Mouse (Mus musculus) retina, postnatal 1 day (tissue): ENCODE data around the gene Rps27a.
A peak's percentile ranks its signal among the peaks of the same experiment; 100 is the strongest.
"Not testable (repeated sequence)": the region's sequence is repeated elsewhere in the genome, so short reads cannot be mapped to it uniquely, and the experiment has no call there.

Experiments
- DNase-seq: peaks from one replicate; pipeline ENCODE4 v3.0.0-alpha.2; 2012

The Rps27a gene

DNA sequence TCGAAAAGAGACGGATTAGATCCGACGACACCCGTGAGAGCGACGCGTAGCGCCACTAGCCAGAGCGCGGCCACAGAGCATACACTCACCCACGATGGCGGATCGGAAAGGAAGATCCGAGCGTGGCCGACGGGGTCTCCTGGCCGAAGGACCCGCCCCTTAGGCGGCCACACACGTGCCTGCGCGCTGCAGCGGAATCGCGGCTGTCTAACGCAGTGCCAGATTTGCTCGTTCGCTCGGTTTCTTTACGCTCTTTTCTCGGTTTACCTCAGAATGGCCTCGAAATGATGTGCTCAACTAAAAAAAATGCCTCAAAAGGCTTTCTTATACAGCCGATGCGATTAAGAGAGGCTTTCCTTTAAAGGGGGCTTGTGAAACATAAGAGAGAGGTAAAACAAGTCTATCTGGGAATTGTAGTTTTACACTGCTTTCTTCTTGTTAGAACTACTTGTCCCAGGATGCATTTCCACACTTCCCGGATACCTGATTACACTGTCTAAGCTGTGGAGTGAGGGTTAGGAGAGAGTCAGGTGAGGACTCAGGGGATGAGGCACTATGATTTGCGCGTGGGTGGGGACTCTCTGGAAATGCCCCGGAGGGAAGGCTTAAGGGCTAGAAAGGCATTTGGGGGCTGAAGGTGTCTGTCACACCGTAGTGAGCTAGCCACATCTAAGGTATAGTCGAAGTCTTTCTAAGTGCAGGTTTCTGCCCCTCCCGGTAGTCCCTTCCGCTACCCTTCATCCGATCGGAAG, at the start of gene Rps27a, which contains the start of gene Clhc1:
Gene Rps27a, minus strand, starts transcription at position 358 of the 752 bp plus-strand sequence.
Gene Clhc1, plus strand, starts transcription at position 199 of the 752 bp plus-strand sequence.
- DNase-seq, result peak; percentile 95

DNA sequence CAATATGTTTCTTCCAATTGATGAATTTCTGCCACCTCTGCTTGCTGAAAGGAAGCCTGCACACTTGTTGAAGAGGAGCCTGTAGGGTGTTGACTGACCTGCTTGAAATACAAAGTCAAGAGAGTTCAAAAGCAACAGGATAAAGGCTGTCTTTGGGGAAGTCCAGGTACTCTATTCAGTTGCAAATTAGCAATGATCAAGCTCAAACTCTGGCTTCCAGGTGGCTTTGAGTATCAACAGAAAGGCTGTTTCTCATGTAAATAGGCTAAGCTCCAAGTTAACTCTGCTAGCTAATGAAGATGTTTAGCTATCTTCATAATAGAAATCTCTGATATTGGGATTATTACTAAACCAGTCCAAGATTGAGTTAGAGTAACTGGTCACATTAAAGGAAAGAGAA, 49.2 kb upstream of the Rps27a start:
- no peak for DNase-seq

DNA sequence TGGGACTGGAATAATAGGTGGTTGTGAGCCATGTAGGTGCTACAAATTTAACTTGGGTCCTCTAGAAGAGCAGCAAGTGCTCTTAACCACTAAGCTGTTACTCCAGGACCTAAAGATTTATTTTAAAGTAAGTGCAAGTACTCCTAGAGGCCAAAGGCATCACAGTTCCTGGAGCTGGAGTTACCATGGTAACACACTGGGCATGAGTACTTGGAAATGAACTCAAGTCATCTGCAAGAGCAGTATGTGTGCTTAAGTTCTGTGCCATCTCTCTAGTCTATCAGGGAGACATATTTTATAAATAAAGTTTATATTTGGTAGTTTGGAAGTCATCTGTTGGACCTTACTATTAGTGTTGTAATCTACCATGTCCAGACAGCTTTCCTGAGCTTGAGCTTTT, 47.3 kb upstream of the Rps27a start:
- no peak for DNase-seq

DNA sequence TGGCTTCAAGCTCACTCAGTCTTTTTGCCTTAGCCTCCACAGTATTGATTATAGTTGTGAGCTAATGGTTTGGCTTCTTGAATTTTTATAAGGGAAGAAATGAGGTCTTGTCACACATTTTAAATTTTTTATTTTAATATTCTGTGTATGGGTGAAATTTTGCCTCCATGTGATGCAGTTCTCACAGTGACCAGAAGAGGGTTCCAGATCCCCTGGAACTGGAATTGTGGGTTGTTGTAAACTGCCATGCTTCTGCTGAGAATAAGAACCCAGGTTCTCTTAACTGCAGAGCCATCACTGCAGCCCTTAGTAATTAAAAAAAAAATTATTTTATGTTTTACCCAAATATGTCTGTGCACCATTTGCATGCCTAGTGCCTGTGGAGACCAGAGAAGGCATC, 31.7 kb upstream of the Rps27a start:
- DNase-seq, result peak; percentile 17

DNA sequence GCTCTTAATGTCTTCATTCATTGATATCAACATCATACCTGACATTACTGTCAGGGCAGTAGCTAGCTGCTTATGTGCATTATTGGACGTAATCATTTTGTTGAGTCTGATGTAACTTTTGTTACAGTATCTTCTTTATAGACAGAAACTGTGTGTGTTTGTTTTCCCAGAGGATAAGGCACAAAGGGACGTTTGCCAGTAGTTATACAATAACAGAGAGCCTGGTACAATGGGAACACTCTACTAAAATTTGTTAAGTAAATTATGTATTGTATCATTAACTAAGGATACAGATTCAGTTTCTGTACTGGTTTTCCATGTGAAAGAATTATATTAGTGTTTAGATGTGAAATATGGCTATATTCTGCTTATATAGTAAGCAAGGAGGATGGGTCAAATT, 24.7 kb upstream of the Rps27a start:
- no peak for DNase-seq

DNA sequence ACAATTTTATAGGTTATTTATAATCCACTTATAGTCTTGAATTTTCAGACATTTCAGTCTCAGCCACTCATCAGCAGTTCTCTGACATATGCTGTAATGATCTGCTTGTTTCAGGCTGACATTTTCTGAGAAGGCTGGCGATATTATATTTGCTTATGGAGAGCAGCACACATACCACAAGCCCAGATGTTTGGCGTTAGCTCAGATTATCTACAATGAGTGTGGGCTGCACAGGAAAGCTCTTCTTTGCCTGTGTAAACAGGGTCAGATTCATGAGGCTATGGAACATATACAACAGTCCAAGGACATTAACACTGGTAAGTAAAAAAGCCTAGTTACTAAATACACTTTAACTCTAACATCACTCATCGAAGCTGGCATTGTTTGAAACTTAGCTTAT, 23.6 kb upstream of the Rps27a start:
- no peak for DNase-seq

DNA sequence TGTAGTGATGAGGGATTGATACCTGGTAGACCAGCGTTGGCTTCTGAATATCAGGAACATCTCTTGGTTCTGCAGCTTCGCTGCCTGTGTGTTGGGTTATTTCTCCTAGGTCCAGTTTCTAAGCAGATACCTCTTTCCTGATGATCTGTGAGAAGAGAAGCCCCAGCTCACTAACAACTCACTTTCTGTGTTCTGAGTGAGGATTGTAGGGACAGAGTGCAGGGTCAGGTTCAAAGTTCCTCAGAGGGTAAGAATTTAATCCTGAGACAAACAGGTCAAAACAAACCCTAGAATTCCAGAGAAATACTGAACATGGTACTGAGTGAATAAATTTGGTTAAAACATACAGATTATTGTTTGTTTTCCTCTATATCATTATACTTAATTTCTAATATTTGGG, 15.5 kb upstream of the Rps27a start:
- no peak for DNase-seq

DNA sequence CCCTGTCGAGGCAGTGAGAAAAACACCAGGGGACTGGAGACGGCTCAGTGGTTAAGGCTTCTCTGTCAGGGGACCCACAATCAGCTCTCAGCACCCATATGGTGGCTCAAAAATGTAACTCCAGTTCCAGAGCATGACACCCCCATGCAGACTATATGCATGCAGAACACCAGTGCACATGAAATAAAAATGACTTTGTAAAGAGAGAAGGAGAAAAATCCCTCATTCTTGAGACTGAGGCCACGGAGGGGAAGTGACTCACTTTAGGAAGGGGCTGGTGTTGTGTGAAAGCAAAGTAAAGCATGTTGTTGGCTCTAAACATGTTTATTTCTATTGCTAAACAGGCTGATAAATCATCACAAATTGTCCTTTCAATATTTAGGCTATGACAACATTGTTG, 13.1 kb upstream of the Rps27a start:
- DNase-seq, result no peak

DNA sequence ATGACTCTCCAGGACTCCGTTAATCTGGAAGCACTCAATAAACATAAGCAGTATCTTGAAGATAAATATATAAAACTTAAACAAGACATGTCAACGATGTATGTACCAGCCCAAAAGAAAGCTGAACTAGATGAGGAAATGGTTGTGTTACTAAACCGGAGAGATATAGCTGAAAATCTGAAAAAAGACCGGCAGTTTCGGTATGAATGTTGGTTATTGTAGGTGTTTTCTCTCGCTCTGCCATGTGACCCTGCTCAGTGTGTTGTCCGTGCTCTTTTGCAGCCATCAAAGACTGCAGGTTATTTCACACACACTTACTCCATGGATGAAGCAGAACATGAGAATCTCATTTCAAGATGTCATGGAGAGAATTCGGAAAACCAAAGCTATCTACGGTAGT, 12.5 kb upstream of the Rps27a start:
- DNase-seq, result no peak

DNA sequence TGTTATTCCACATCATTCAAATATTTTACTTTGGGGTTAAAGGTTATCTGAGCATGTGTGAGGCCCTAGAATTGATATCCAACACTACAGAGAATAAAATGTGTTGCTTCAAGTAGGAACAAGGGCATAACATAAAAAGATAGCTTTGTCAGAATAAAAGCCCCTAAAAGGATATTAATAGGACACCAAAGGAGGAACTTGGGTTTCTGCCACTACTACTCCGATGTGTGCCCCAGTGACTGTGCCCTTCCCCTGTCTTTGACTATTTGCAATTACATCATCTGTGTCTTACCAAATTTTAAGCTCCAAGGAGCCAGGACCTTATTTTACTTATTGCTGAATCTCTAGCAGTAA, 1.5 kb upstream of the Rps27a start:
- DNase-seq, result no peak

DNA sequence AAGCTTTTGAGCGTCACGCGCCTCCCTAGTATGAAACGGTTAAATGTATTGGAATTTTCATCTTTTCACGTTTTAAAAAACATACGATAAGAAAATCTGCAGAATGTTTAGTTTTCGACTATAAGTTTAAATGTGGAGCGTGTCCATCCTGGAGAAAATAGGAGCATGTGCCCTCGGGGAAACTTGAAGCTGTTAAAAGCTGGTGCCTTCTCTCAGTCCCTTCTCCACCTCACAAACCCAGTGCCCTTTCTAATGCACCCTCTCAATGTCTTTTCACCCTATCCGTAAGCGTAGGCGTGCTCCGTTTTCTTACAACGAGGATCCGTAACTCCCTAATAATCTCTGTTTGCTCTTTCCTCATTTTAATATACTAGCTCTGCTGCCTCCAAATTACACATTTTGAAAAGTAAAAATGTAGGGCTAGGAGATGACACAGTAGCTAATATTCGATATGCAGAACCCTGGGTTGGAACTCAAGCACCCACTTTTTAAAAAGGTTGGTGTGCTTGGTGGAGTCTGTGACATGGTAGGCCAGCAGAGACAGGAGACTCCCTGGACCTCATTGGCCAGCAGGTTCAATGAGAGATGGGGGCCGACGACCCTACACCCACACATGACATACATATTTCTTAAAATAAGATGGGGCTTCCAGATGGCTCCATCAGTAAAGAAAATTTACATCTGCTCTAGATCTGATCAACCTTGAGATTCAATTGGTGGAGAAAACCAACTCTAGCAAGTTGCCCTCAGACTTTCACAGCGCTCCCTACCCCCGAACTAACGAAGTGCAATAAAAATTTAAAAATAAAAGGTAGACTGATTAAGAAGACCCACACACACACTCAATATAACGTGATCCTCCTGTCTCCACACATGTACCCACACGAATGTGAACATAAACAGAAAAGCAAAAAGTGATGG, 855 bp upstream of the Rps27a start:
- DNase-seq, result no peak

DNA sequence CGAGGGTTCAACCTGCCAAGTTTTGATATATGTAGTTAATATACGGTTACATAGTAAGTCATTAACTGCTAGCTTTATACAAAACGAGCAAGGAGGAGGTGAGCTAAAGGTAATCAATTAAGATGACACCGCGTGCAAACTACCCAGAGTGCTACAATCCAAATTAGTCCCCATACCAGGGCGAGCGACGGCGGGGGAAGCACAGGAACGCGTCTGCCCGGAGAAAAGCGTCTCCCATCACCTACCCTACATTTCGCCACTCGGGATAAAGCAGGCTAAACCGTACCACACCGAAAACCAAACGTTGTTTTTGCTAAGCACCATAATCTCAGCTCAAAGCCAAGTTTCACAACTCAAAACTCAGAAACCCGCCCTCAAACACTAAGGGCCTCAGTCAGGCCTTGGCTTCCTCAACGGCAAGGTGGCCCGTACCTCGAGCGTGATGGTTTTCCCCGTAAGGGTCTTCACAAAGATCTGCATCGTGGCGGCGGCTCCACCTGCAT, 609 bp downstream of the Rps27a start:
- DNase-seq, result no peak

DNA sequence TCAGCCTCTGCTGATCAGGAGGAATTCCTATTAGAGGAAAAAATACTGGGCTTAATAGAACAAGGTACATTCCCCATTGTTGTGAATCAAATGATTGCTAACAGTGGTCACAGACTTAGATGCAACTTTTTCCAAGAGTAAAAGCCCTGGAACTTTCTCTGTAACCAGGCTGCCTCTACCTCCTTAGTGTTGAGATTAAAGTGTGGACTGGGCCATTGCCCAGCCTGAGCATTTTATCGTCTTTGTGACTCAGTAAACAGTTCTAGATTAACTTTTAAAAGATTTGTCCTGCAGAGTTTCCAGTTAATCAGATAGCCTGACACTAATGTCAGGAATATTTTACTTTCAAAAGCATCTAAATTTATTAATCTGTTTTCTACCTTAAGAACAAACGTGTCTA, 1.1 kb downstream of the Rps27a start:
- no peak for DNase-seq

DNA sequence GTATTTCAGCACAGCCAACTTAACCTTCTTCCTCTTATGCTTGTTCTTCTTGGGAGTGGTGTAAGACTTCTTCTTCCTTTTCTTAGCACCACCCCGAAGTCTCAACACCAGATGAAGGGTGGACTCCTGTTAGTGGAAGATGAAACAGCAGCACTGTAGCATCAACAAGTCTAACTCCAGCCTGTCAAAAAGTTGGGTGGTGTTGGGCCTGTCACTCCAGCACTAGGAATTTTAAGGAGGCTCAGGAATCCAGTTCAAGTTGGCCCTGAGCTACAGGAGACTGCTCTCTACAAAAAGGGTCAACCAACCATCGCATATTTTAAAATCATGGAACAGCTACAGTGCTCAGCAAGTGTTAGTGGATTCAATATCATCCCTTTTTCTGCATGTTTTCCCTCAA, 1.6 kb downstream of the Rps27a start:
- DNase-seq, result not testable (repeated sequence)

DNA sequence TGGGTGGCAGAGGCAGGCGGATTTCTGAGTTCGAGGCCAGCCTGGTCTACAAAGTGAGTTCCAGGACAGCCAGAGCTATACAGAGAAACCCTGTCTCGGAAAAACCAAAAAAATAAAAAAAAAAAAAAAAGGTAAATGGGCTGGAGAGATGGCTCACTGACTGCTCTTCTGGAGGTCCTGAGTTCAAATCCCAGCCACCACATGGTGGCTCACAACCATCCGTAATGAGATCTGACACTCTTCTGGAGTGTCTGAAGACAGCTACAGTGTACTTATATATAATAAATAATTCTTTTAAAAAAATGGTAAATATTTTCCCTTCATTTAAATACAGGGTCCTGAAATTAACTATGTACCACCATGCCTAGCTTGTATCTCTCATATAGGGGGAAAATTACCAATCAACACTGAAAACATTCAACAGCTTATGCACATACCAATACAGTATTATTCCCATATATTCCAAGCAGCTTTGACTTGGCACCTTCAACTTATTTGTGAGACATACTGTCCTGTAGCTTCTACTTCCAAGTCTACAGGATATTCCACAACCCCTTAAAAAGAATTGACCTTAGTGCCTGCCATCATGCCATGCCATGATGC, 2.7 kb downstream of the Rps27a start:
- not testable (repeated sequence) for DNase-seq

DNA sequence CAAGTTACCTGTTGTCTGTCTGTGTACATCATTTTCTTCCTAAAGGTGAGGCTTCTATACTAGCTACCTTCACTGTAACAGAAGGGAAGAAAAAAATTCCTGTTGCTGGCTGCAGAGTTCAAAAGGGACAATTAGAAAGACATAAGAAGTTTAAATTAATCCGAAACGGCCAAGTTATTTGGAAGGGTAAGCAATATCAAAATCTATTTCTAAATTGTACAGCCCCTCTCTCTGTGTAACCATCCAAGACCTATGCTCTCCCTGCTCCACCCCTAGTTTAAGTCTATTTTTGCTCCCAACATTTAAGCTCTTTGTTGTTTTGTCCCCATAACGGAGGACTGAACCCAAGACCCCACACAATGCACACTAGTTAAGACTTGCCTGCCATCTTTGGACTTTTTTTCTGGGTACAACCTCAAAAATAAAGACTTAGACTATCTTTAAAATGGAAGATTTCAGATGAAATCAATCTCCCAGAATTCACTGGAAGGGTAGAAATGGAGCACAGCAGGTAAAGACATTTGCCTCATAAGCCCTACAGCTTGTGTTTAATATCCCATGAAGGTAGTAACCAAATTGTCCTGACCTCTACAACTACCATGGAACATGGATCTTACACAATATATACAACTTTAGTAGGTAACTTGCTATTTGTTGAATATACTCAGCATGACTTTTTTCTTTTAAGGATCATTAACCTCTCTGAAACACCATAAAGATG, 3.5 kb downstream of the Rps27a start:
- DNase-seq, result no peak

DNA sequence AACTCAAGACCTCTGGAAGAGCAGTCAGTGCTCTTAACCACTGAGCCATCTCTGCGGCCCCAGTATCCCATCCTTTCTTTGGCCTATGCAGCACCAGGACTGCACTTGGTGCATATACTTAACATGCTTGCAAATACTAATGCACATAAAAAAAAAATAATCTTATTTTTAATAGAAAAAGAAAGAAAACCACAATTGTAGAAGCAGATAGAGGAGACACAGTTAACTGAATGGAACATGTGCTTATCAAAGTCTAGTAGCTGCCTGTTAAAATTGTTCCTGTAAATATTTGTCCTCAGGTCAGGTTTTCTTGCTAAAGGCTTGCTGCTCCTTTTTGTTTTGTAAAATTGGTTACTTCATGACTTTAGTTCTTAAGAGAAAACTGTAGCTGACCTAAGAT, 9.7 kb downstream of the Rps27a start:
- DNase-seq, result no peak

DNA sequence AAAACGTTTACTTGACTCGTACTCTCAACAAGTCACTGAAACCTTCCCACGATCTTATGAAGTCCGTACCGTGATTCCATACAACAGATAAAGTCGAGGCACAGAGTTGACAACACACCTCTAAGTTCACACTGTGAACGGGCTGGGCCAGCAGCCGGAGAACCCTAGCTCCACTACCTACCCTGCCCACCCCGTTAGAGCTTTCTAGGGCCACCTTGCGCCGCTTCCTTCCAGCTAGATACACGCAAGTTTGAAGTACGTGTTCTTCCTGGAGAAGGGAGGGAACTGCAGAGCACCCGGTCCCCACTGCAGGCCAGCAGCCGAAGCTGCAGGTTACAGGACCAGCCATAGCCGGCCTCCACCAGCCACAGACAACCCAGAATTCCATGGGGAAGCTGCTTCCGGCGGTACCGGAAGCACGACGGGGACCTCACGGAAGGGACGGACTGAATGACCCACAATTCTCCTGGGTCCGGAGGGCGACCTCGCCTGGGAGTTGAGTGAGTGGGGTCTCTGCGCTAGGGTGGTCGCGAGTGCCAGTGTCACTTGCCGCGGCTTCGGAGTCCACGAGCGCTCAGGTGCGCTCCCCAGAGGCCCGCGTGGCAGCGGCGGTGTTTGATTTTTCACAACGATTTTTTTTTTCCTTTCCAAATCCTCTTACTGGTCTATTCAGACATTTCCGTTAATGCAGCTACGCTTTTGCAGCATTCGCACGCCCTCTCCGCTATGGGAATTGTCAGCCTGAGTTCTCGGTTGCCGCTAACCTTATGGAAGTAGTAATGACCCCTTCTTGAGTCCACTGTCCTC, 21.7 kb downstream of the Rps27a start, which contains the start of gene Mtif2:
Gene Mtif2, plus strand, starts transcription at position 421 of the 807 bp plus-strand sequence.
- DNase-seq, result peak; percentile 94

DNA sequence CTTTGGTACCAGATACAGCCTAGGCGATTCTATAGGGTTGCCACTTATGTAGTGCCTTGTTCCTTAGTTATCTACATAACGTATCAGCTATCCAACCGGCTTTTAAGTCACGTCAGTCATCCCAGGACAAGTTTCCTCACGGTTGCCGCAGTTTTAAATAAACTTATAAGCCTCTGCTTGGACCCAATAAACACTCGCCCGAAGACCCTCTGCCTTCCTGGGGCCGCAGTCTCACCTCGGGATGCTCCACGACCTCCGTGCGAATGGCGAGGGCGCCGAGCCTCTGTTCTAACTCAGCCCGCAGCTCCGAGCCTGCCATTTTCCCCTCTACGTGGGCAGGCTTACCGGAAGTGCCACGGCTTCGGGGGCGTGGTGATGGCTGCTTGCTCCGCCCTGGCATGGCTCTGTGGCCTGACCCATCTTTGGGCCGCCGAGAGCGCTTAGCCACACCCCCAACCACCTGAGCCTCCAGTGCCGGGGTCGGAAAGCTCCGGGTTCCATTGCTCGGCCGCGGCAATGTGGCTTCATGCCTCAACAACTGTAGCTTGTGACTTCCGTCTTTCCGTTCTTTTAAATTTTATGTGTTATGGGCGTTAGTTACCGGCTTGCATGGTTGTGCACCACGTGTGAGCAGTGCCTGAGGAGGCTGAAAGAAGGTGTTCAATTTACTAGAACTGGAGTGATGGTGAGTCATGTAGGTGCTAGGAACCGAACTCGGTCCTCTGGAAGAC, 33.1 kb downstream of the Rps27a start, which contains the start of gene Prorsd1:
Gene Prorsd1, minus strand, starts transcription at position 352 of the 731 bp plus-strand sequence.
- peak; percentile 94 for DNase-seq

DNA sequence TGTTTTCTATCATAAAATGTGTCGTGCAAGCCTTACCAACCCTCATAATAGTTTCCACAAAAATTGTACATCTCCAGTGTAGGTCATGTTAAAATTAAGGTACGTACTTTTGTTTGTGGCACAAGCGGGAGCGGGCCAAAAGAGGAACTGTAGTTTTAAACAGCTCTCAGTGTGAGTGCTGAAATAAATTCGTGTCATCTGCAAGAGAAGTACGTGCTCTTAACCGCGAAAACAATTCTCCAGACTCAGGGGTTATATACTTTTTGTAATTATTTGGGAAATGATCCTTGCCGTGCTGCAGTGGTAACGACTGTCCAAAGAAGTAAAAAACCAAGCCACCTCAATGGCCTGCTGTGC, 33.6 kb downstream of the Rps27a start:
- DNase-seq, result peak; percentile 3
